In the genomic region with DNA sequence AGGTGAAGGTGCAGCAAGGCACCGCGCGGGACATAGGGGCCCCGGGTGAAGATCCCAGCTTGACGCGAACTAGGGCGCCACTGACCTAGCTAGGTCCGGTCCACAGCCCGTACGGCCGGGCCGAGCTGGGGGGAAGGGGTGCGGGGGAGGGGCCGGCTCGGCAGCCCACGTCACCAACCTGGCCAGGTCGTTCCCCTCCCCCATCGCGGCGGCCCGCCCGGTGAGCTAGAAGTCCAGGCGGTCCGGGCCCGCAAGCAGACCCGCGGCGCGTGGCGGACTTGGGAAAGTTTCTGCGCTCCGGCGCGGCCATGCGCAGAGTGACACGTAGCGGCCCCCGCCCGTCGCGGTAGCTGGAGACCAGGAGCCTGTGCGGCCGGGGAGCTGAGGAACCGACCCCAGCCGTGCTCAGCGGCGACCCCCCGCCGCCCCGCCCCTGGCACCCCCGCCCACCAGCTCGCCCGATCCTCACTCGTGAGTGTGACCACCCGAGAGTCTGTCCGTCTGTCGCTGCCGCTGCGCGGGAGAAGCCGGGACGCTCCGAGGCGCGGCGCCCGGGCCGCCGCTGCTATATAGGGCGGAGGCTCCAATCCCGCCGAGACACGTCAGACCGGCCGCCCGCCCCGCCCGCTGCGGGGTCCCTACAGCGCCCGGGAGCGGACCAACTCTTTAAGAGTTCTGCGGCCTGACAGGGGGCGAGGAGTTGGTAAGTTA, we compare ENCODE assay signal across 8 mouse cellular contexts. TPM values are rescaled to one million over a fixed set of nuclear protein-coding genes. Genes with fewer than 3 reads are reported as not detected.
DNase-seq lines count a peak whose midpoint lies in the region; ATAC-seq lines count a peak whose summit lies in the region.

No protein-coding gene starts in this region.

- H3K4me1 ChIP-seq in hindbrain, embryonic 14.5 days (replicated peaks; ENCODE audit: control insufficient read depth, insufficient read depth, low read length) = peaks cover 13% of the 10 kb centered on the region; the same call in 1 of the 2 replicates

- peak overlapping the region; percentile 76 for H3K9ac ChIP-seq in hindbrain, embryonic 14.5 days

- peak overlapping the region; percentile 80 for H3K4me3 ChIP-seq in hindbrain, embryonic 14.5 days (replicated peaks; ENCODE audit: low read length)

- H3K27ac ChIP-seq in hindbrain, embryonic 14.5 days = peak overlapping the region; percentile 74

- under 1% methylated on average over 71 of the region's 84 CpGs for WGBS in hindbrain, embryonic 14.5 days

- H3K27me3 ChIP-seq in hindbrain, embryonic 14.5 days (ENCODE audit: control insufficient read depth, insufficient read depth, low read length) = no peaks in the 10 kb centered on the region

- no peaks in the 10 kb centered on the region for H3K9me3 ChIP-seq in hindbrain, embryonic 14.5 days (ENCODE audit: control insufficient read depth, low read length)

- peak overlapping the region; percentile 99 for H3K4me2 ChIP-seq in hindbrain, embryonic 14.5 days (replicated peaks)

- peak; percentile 89 for ATAC-seq in hindbrain, embryonic 14.5 days (ENCODE audit: low FRiP score)

- H3K36me3 ChIP-seq in hindbrain, embryonic 14.5 days (replicated peaks; ENCODE audit: control insufficient read depth, insufficient read depth) = peaks cover 12% of the 10 kb centered on the region; the same call in 1 of the 2 replicates

- peak; percentile 89 for DNase-seq in NIH3T3 (ENCODE audit: low read depth)
- peak; percentile 65 to 72 for DNase-seq in cerebellum, postnatal 14 days
- DNase-seq in frontal cortex, postnatal 25 days (ENCODE audit: low spot score in 2 of 2) = peak; percentile 29 to 39
- peak; percentile 62 for DNase-seq in hindbrain, embryonic 14.5 days (ENCODE audit: low spot score)
- peak; percentile 68 to 69 for DNase-seq in layer of hippocampus, postnatal 36 days
- peak; percentile 86 for DNase-seq in lung, postnatal 36 days
- DNase-seq in retina, embryonic 14.5 days (ENCODE audit: low spot score) = peak; percentile 75
- peak; percentile 85 for DNase-seq in thymus, postnatal 4 days

RNA-seq across cellular contexts. Expression of gene Hdlbp, which starts 33.3 kb away (rescaled TPM):
- polyA plus RNA-seq in hindbrain, embryonic 14.5 days (2014; fragmentation: Nextera tagmentation; extraction: Ambion mirVana) = 65.1 and 80.2 TPM in 2 replicates
- total RNA-seq in layer of hippocampus, postnatal 36 days (2021) = 100 to 1,000 TPM; 148 to 152 TPM

Comparison
In these comparisons a context has a peak if more than half of its experiments do, and no peak if none do; other contexts are left out.
1. Peak in every context shown above with its lines: DNase-seq, ATAC-seq, H3K4me3 ChIP-seq and H3K27ac ChIP-seq.
2. DNase-seq: peak in every context shown above with its lines; median percentile 89 in NIH3T3; 86 in lung, postnatal 36 days; 85 in thymus, postnatal 4 days; 75 in retina, embryonic 14.5 days; 68 in cerebellum, postnatal 14 days; 68 in layer of hippocampus, postnatal 36 days; 62 in hindbrain, embryonic 14.5 days; 34 in frontal cortex, postnatal 25 days.